Mouse (Mus musculus) spleen, postnatal 0 days (tissue): ENCODE data around the gene Srd5a3. TPM values are rescaled to one million over a fixed set of nuclear protein-coding genes. Genes with fewer than 3 reads are reported as not detected.

Experiments
- polyA plus RNA-seq: library from polyadenylated mRNA; unstranded; fragments of >200 nt; fragmentation: Nextera tagmentation; extraction: Ambion mirVana; gene quantifications from 2 replicates; pipeline ENCODE4 v1.2.1, GENCODE M21; 2015

Gene Srd5a3
- 22.2 and 27.5 TPM in 2 replicates for polyA plus RNA-seq

GRCm38 (mm10) chr5:76139808-76140729 is at the start of gene Srd5a3:
Gene Srd5a3, plus strand, starts transcription at chr5:76140271.

GRCm38 (mm10) chr5:76183750-76184261 is 43.7 kb downstream of the Srd5a3 start, which contains the start of gene Tmem165:
Gene Tmem165, plus strand, starts transcription at chr5:76183880.

Other genes starting within 250 kb of the Srd5a3 start
- 15.6 and 20.2 TPM in 2 replicates for gene Kdr, start 161.8 kb upstream of the Srd5a3 start, polyA plus RNA-seq
- gene Tmem165, start 43.6 kb downstream of the Srd5a3 start, polyA plus RNA-seq = 48.4 and 60.1 TPM in 2 replicates
- gene Clock, start 164.5 kb downstream of the Srd5a3 start, polyA plus RNA-seq = 4.4 and 6.6 TPM in 2 replicates
- not detected in 2 replicates for gene Pdcl2, start 190.9 kb downstream of the Srd5a3 start, polyA plus RNA-seq
- gene Nmu, start 223.5 kb downstream of the Srd5a3 start, polyA plus RNA-seq = not detected in 2 replicates